Mouse (Mus musculus): Measurements from ENCODE around the gene Pram1.
A peak's percentile ranks its signal among the peaks of the same experiment; 100 is the strongest.

Pram1 gene

GRCm38 (mm10) chr17:33669681-33670080, 31.8 kb downstream of the Pram1 start:
- DNase-seq (ENCODE audit: low spot score) = no peak

GRCm38 (mm10) chr17:33673837-33674236, 36.0 kb downstream of the Pram1 start:
- DNase-seq (ENCODE audit: low spot score) = no peak

- no peak for DNase-seq (ENCODE audit: low spot score)
Measured at GRCm38 (mm10) chr17:33675452-33675851, 37.6 kb downstream of the Pram1 start.

- DNase-seq (ENCODE audit: low spot score) = no peak
Measured at GRCm38 (mm10) chr17:33676086-33676485, 38.2 kb downstream of the Pram1 start.

- no peak for DNase-seq (ENCODE audit: low spot score)
Measured at GRCm38 (mm10) chr17:33678771-33679170, 40.9 kb downstream of the Pram1 start.

- no peak for DNase-seq (ENCODE audit: low spot score)
Measured at GRCm38 (mm10) chr17:33681767-33682166, 43.9 kb downstream of the Pram1 start.

GRCm38 (mm10) chr17:33684671-33685231, 46.9 kb downstream of the Pram1 start:
- peak; percentile 21 for DNase-seq (ENCODE audit: low spot score)

- DNase-seq (ENCODE audit: low spot score) = peak; percentile 97
Measured at GRCm38 (mm10) chr17:33685249-33685653, 47.4 kb downstream of the Pram1 start.

- no peak for DNase-seq (ENCODE audit: low spot score)
Measured at GRCm38 (mm10) chr17:33686760-33687159, 48.9 kb downstream of the Pram1 start, which contains the start of gene Hnrnpm. Gene Hnrnpm (minus strand): TSS chr17:33686860.
